ENCODE assay signal across 8 mouse cellular contexts in genomic region chr3:101462294-101462693, GRCm38 (mm10).
DNase-seq lines count a peak whose midpoint lies in the region; ATAC-seq lines count a peak whose summit lies in the region.

No protein-coding gene starts in this region.

- no peaks in the 10 kb centered on the region for H3K27me3 ChIP-seq in limb, embryonic 11.5 days (ENCODE audit: control insufficient read depth, insufficient read depth, low read length)
- H3K27me3 ChIP-seq in stomach, embryonic 15.5 days (replicated peaks), result no peaks in the 10 kb centered on the region

- H3K9me3 ChIP-seq in limb, embryonic 11.5 days (ENCODE audit: control insufficient read depth, low read length), result no peaks in the 10 kb centered on the region; the same call in 1 of the 2 replicates
- no peaks in the 10 kb centered on the region for H3K9me3 ChIP-seq in stomach, embryonic 15.5 days

- no peak for ATAC-seq in limb, embryonic 11.5 days (ENCODE audit: insufficient number of reproducible peaks, low FRiP score, low TSS enrichment, low read depth)
- ATAC-seq in stomach, embryonic 15.5 days (ENCODE audit: insufficient read depth, low FRiP score, low read depth), result no peak

- no peak overlapping the region for H3K9ac ChIP-seq in limb, embryonic 11.5 days (ENCODE audit: low read length)
- H3K9ac ChIP-seq in stomach, embryonic 15.5 days, result no peak overlapping the region

- peaks cover 23% of the 10 kb centered on the region; the same call in 1 of the 2 replicates for H3K36me3 ChIP-seq in limb, embryonic 11.5 days (ENCODE audit: control insufficient read depth, insufficient read depth, low read length)
- peaks cover 24% of the 10 kb centered on the region for H3K36me3 ChIP-seq in stomach, embryonic 15.5 days

- DNase-seq in 3T3-L1 (ENCODE audit: low read depth, low spot score), result peak; percentile 89
- peak; percentile 71 to 72 for DNase-seq in adrenal gland, adult 18-20 months (ENCODE audit: low spot score in 2 of 2)
- DNase-seq in embryo, embryonic 10.5 days (ENCODE audit: low spot score), result peak; percentile 95
- DNase-seq in gastrocnemius, postnatal 14 days, result peak; percentile 71
- DNase-seq in kidney, adult 8-10 months, result peak; percentile 43 to 78
- peak; percentile 90 for DNase-seq in limb, embryonic 11.5 days (ENCODE audit: low spot score)
- peak; percentile 46 to 58 for DNase-seq in natural killer cell, adult 2 months (ENCODE audit: low spot score in 2 of 2)

- no peaks in the 10 kb centered on the region for H3K4me1 ChIP-seq in limb, embryonic 11.5 days (ENCODE audit: control insufficient read depth, insufficient read depth, low read length)
- peaks cover 6% of the 10 kb centered on the region; the same call in 1 of the 2 replicates for H3K4me1 ChIP-seq in stomach, embryonic 15.5 days

- intact Hi-C loops in gastrocnemius, postnatal 14 days (cut with DNase I; ENCODE audit: low total_unique reads), result loop anchor here (5.0 kb wide), 1 partner anchor 160 kb away; no protein-coding TSS in a partner anchor

- H3K4me3 ChIP-seq in limb, embryonic 11.5 days (ENCODE audit: low read depth, low read length), result no peak overlapping the region
- no peak overlapping the region for H3K4me3 ChIP-seq in stomach, embryonic 15.5 days (replicated peaks)

- 26% methylated on average over 5 of the region's 5 CpGs for WGBS in limb, embryonic 11.5 days
- WGBS in stomach, embryonic 15.5 days, result 24% methylated on average over 5 of the region's 5 CpGs

- no peak overlapping the region for H3K4me2 ChIP-seq in limb, embryonic 11.5 days (ENCODE audit: low read depth, severe bottlenecking)
- no peak overlapping the region for H3K4me2 ChIP-seq in stomach, embryonic 15.5 days

- H3K27ac ChIP-seq in limb, embryonic 11.5 days (replicated peaks; ENCODE audit: low read depth, low read length), result no peak overlapping the region
- 0 out of 2 replicates have a peak overlapping the region, but pooled peaks have one; percentile 75 for H3K27ac ChIP-seq in stomach, embryonic 15.5 days
